Mouse (Mus musculus) liver, embryonic 11.5 days (tissue): ENCODE results near the gene Tyro3. TPM values are rescaled to one million over a fixed set of nuclear protein-coding genes. Genes with fewer than 3 reads are reported as not detected.

Source experiments
- ATAC-seq: fragments of 200-750 bp; cut with Nextera tagmentation; replicated peaks from 2 replicates; pipeline ENCODE4 v1.8.0; 2017; ENCODE audit warnings: moderate number of reproducible peaks, mild to moderate bottlenecking, moderate TSS enrichment, moderate library complexity; ENCODE audit not compliant: low FRiP score
- DNase-seq: peaks from one replicate; pipeline ENCODE4 v3.0.0-alpha.2; 2017; ENCODE audit warnings: low spot score
- H3K27ac ChIP-seq: fragments of 300-500 bp; sonication (generic); 2 replicates; pipeline ENCODE4 v1.5.1; 2014; ENCODE audit warnings: mild to moderate bottlenecking, low read depth, low read length, control low read depth
- H3K27me3 ChIP-seq: fragments of 300-500 bp; sonication (generic); replicated peaks from 2 replicates; pipeline ENCODE4 v1.6.1; 2014; ENCODE audit warnings: low read length, mixed read lengths; ENCODE audit not compliant: control insufficient read depth, insufficient read depth
- H3K36me3 ChIP-seq: fragments of 300-500 bp; sonication (generic); 2 replicates; pipeline ENCODE4 v1.6.1; 2014; ENCODE audit warnings: mild to moderate bottlenecking, low read length, moderate library complexity, mixed read lengths; ENCODE audit not compliant: control insufficient read depth, insufficient read depth
- H3K4me1 ChIP-seq: fragments of 300-500 bp; sonication (generic); replicated peaks from 2 replicates; pipeline ENCODE4 v1.6.1; 2014; ENCODE audit warnings: low read length, mixed read lengths; ENCODE audit not compliant: control insufficient read depth, insufficient read depth
- H3K4me2 ChIP-seq: fragments of 300-500 bp; sonication (generic); 2 replicates; pipeline ENCODE4 v1.6.1; 2014; ENCODE audit warnings: mild to moderate bottlenecking, control low read depth, moderate library complexity
- H3K4me3 ChIP-seq: fragments of 300-500 bp; sonication (generic); 2 replicates; pipeline ENCODE4 v1.5.1; 2014; ENCODE audit warnings: low read depth, low read length, control low read depth
- H3K9ac ChIP-seq: fragments of 300-500 bp; sonication (generic); 2 replicates; pipeline ENCODE4 v1.6.1; 2014; ENCODE audit warnings: low read depth, low read length, control low read depth
- H3K9me3 ChIP-seq: fragments of 300-500 bp; sonication (generic); 2 replicates; pipeline ENCODE4 v1.6.1; 2016; ENCODE audit warnings: low read length, inconsistent platforms, mixed read lengths; ENCODE audit not compliant: control insufficient read depth
- WGBS: fragments of 180-500 bp; shearing (Covaris S2); extraction: QIAGEN DNeasy Blood & Tissue Kit; methylation state at CpG from one replicate; pipeline ENCODE4 v1.1.7; 2014; 5-methylcytosine and 5-hydroxymethylcytosine counted together
- polyA plus RNA-seq: library from polyadenylated mRNA; unstranded; fragments of >200 nt; fragmentation: Nextera tagmentation; extraction: Ambion mirVana; gene quantifications from 2 replicates; pipeline ENCODE4 v1.2.1, GENCODE M21; 2014

Gene Tyro3
- polyA plus RNA-seq, 1 experiment from 2014 or later = 5.8 TPM

DNA sequence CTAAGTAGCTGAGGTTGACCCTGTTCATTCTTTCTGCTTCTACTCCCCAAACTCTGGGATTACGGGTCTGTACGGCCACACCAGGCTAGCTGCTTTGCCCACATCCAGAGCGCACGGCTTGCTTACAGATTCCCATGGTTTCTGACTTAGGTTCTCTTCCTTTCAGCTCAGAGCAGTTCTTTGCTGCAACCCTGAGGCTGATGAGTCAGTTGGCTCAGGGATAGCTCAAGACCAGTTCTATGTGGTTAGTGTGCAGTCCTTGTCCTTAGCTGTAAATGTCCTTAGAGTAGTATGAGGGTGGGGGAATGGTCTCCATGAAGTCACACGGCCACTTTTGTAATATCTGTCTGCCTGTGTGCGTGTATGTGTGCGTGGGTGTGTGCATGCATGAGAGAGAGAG is 40.1 kb downstream of the Tyro3 start:
- no peaks in the 10 kb centered on the region for H3K36me3 ChIP-seq
- DNase-seq = no peak

DNA sequence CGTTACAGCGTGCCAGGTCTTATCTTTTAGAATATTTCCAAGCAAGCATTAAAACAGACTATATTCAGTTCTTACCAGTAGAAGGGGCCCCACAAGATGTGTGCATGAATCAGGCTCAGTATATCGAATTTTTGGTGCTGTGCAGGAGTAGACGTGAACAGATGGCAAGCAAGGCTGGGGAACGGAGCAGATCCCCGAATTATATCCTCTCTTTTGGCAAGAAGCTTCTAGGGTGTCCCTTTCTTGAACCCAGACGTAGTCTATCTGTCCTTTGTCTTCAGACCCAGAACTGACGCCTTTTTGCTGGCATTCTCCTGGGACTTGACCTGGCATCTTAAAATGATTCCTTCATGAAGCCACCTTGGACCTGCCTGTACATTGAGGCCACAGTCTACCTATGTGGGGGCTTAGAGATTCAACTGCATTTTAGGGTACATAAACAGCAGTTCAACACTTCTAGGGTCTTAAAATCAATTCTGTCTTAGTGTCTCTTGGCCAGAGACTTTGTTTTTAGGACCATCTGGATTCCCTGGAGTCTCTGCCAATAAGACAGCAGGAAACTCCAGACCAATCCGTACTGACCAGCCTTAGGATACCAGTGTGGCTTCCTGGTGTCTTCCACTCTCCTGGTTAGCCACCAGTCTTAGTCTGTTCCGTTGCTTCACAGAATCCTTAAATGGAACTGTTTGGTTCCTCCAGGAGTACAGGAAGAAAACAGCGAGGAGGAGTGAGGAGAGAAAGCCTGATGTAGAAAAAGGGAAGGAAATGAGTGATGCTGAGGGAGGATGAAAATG is 41.0 kb downstream of the Tyro3 start:
- DNase-seq (no peak), ATAC-seq (no peak)
- Histone ChIP-seq H3K9ac (no peak overlapping the region), H3K27me3 (no peaks in the 10 kb centered on the region), H3K9me3 (no peaks in the 10 kb centered on the region), H3K4me2 (no peak overlapping the region), H3K27ac (no peak overlapping the region), H3K4me3 (no peak overlapping the region), H3K36me3 (no peaks in the 10 kb centered on the region), H3K4me1 (no peaks in the 10 kb centered on the region)
- 71% methylated on average over 11 of the region's 11 CpGs for WGBS

More for the DNA sequence above, 40.1 kb downstream of the Tyro3 start:
- 86% methylated on average over 7 of the region's 7 CpGs for WGBS
- Histone ChIP-seq H3K4me1 (no peaks in the 10 kb centered on the region), H3K4me3 (no peak overlapping the region), H3K27me3 (no peaks in the 10 kb centered on the region), H3K9me3 (no peaks in the 10 kb centered on the region), H3K4me2 (no peak overlapping the region), H3K9ac (no peak overlapping the region), H3K27ac (no peak overlapping the region)
- ATAC-seq = no peak

DNA sequence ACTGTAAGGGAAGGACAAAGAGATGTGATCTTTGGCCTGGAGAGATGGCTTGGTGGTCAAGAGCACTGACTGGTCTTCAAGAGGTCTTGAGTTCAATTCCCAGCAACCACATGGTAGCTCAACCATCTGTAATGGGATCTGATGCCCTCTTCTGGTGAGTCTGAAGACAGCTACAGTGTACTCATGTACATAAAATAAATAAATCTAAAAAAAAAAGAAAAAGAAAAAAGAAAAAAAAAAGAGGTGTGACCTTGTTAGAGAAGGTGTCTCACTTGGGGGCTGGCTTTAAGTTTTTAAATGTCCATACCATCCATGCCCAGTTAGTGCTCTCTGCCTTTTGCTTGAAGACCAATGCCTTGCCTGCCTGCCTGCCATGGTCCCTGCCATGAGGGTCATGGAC is 42.5 kb downstream of the Tyro3 start:
- Histone ChIP-seq H3K36me3 (no peaks in the 10 kb centered on the region), H3K4me2 (no peak overlapping the region), H3K4me1 (no peaks in the 10 kb centered on the region), H3K9me3 (no peaks in the 10 kb centered on the region), H3K27ac (no peak overlapping the region), H3K4me3 (no peak overlapping the region), H3K27me3 (no peaks in the 10 kb centered on the region), H3K9ac (no peak overlapping the region)
- ATAC-seq = no peak
- DNase-seq = no peak

DNA sequence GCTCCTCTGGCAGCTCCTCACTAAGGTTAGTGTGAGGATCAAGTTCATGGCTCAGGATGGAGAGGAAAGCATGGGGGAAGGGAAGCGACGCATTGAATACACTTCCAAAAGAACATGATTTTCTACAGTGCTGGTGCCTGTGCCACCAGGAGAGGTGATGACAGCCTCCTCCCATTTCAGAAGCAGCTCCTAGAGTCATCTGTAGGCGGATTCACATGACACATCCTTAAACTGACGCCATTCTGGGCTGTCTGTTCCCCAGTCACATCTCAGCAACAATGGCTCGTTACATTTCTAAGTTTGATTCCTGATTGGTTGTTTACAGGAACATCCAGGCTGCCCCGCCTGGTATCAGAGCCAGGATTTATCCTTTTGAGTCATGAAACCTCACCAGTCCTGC is 44.5 kb downstream of the Tyro3 start:
- ATAC-seq = no peak
- Histone ChIP-seq H3K9me3 (no peaks in the 10 kb centered on the region), H3K27me3 (no peaks in the 10 kb centered on the region), H3K36me3 (no peaks in the 10 kb centered on the region), H3K4me2 (no peak overlapping the region), H3K27ac (no peak overlapping the region), H3K4me1 (no peaks in the 10 kb centered on the region), H3K9ac (no peak overlapping the region), H3K4me3 (no peak overlapping the region)
- DNase-seq = no peak
- WGBS = 67% methylated on average over 6 of the region's 6 CpGs

DNA sequence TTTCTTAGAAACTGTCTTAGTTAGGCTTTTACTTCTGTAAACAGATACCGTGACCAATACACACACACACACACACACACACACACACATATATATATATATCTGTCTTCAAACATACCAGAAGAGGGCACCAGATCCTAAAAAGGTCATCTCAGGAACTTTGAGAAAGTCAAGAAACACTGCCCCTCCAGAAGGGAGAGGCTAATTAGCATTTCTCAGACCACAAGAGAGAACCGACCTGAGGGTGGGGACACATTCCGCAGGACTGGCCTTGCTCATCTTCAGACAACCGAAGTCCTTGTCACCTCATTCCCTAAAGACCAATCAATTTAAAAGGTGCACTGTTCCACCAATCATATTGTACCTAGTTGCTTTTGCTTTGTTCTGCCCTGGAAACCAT is 46.0 kb downstream of the Tyro3 start:
- Histone ChIP-seq H3K36me3 (no peaks in the 10 kb centered on the region), H3K4me3 (no peak overlapping the region), H3K27me3 (no peaks in the 10 kb centered on the region), H3K4me2 (no peak overlapping the region), H3K9ac (no peak overlapping the region), H3K9me3 (no peaks in the 10 kb centered on the region), H3K27ac (no peak overlapping the region), H3K4me1 (no peaks in the 10 kb centered on the region)
- no peak for DNase-seq
- no peak for ATAC-seq
- 85% methylated on average over 4 of the region's 4 CpGs for WGBS

DNA sequence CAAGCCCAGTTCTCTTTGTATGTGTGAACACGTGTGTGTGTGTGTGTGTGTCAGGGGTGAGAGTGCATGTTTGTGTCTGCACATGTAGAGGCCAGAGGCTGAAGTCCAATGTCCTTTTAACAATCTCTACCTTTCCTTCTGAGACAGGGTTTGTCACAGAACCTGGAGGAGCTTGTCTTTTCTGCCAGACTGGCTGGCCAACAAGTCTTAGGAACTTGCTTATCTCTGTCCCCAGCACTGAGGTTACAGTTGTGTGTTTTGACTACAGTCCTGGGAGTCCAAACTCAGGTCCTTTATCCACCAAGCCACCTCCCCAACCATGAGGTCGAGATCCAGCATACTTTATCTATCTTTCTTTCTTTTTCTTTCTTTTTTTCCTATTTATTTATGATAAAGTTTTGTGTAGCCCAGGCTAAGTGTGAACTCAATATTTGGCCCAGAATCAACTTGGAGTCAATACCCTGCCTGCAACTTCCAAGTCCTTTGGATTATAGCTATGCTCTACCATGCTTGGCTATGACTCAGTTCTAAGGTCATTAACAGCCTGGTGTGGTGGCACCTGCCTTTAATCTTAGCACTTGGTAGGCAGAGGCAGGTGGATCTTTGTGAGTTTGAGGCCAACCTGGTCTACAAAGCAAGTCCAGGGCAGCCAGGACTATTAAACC is 48.5 kb downstream of the Tyro3 start:
- DNase-seq = no peak
- 54% methylated on average over 2 of the region's 2 CpGs for WGBS

DNA sequence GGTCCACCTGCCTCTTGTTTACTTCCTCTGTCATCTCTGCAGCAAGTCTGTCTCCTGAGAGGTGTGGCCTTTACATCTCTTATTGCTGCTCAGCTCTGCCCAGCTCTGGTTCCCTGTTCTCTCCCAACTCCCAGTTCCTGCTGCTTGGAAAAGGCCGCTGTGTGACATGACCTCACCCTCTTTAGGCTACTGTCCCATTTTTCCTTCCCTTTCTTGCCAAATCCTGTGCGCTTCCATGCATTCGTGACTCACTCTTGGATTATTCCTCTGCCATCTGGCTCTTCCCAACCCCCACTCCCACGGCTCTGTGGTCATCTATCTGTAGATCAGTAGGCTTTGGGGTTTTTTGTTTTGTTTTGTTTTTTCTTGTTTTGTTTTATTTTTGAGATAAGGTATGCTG is 49.4 kb downstream of the Tyro3 start:
- no peaks in the 10 kb centered on the region for H3K9me3 ChIP-seq
- H3K27ac ChIP-seq = no peak overlapping the region
- H3K36me3 ChIP-seq = no peaks in the 10 kb centered on the region
- no peaks in the 10 kb centered on the region for H3K27me3 ChIP-seq
- WGBS = 67% methylated on average over 4 of the region's 4 CpGs
- H3K4me3 ChIP-seq = no peak overlapping the region
- H3K4me2 ChIP-seq = no peak overlapping the region
- H3K4me1 ChIP-seq = no peaks in the 10 kb centered on the region
- no peak overlapping the region for H3K9ac ChIP-seq
- ATAC-seq = no peak
- DNase-seq = no peak

More for the DNA sequence above, 48.5 kb downstream of the Tyro3 start:
- Histone ChIP-seq H3K4me3 (no peak overlapping the region), H3K27me3 (no peaks in the 10 kb centered on the region), H3K4me1 (no peaks in the 10 kb centered on the region), H3K4me2 (no peak overlapping the region), H3K36me3 (no peaks in the 10 kb centered on the region), H3K9ac (no peak overlapping the region), H3K9me3 (no peaks in the 10 kb centered on the region), H3K27ac (no peak overlapping the region)
- ATAC-seq = no peak

DNA sequence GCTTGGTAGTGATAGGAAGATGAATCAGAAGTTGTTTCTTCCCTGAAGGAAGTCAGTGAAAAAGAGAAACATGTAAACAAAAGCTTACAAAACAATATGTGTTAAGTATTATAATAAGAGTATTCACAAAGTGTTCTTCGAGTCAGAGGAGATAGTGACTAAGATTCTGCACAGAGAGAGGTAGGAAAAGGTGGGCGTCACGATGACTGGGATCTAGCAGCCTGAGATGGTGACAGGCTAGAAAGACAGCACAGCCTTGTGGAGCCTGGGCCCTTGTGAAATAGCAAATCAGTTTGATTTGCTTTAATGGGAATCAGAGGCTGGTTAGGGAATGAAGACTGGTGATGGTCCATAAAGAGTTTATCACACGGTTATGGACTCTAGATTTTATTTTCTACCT is 56.3 kb downstream of the Tyro3 start:
- no peak for ATAC-seq
- 83% methylated on average over 4 of the region's 4 CpGs for WGBS

DNA sequence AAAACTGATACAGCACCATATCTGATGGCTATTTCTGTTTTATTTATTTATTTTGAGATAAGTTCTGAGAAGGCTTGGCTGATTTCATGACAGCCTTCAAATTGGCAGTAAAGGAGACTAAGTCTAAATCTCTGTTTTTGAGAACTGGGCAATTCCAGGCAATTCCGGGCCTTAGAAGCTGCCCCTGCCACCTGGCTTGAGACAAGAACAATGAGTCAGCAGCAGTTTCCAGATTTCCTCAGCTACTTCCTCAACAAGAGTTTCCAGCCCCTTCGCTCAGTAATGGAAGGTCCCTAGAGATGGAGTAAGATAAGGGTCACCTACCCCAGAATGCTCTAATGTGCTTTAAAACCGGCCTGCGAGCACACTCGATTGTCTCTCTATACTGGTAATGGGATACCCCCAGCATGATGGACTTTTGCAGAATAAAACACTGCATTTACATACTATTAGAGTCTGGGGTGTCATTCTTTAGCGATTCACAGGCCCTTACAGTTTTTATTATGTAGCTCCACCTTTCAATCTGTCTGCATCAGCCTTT is 57.8 kb downstream of the Tyro3 start:
- H3K36me3 ChIP-seq = no peaks in the 10 kb centered on the region
- 61% methylated on average over 6 of the region's 6 CpGs for WGBS
- no peak overlapping the region for H3K4me3 ChIP-seq
- no peak for ATAC-seq
- no peak overlapping the region for H3K4me2 ChIP-seq
- H3K27me3 ChIP-seq = no peaks in the 10 kb centered on the region
- H3K27ac ChIP-seq = no peak overlapping the region
- no peak for DNase-seq
- H3K9me3 ChIP-seq = no peaks in the 10 kb centered on the region
- no peaks in the 10 kb centered on the region for H3K4me1 ChIP-seq
- H3K9ac ChIP-seq = no peak overlapping the region

More for the DNA sequence above, 56.3 kb downstream of the Tyro3 start:
- no peaks in the 10 kb centered on the region for H3K27me3 ChIP-seq
- no peak overlapping the region for H3K9ac ChIP-seq
- no peaks in the 10 kb centered on the region for H3K4me1 ChIP-seq
- no peak overlapping the region for H3K4me3 ChIP-seq
- H3K4me2 ChIP-seq = no peak overlapping the region
- no peaks in the 10 kb centered on the region for H3K9me3 ChIP-seq
- H3K36me3 ChIP-seq = no peaks in the 10 kb centered on the region
- DNase-seq = no peak
- no peak overlapping the region for H3K27ac ChIP-seq
